Mouse (Mus musculus) lung, postnatal 0 days (tissue): Measurements from ENCODE around the gene Olfr1313.

Experiments used
- CTCF ChIP-seq: IDR thresholded peaks from 2 replicates; pipeline ENCODE4 v1.5.1; 2016; ENCODE audit warnings: antibody characterized with exemption, mild to moderate bottlenecking
- EP300 ChIP-seq: IDR thresholded peaks from 2 replicates; pipeline ENCODE4 v1.6.1; 2016; ENCODE audit warnings: antibody characterized with exemption, mild to moderate bottlenecking, control low read depth

GRCm38 (mm10) chr2:112024312-112024711 lies 53.3 kb downstream of the Olfr1313 start, which contains the start of gene Olfr1311:
- TF ChIP-seq CTCF (no peak), EP300 (no peak)
